Mouse (Mus musculus): ENCODE results near the gene Glud1.

DNA sequence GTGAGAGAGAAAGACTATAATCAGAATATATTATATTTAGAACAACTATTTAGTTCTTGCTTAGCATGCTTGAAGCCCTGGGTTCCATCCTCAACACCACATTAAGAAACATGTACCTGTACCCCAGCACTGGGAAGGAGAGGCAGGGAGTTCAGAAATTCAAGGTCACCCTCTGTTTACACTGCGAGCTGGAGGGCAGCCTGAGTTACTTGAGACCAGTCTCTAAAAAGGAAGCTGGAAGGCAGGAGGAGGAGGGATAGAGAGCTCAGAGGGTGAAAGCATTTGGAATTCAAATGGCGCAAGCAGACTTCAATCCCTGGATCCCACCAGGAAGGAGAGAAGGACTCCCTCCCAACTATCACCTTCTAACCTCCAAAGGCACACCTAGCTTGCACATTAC, 12.9 kb upstream of the Glud1 start:
- TF ChIP-seq CTCF (IDR thresholded peaks at IDR 0.05; ENCODE audit: control insufficient read depth, insufficient read depth, low read length), result no peak
- no peak for TF ChIP-seq POLR2A (IDR thresholded peaks at IDR 0.05; ENCODE audit: borderline replicate concordance, control insufficient read depth, low read depth, low read length)

All from bone marrow, adult 2 months (tissue).